Mouse (Mus musculus) forebrain, embryonic 15.5 days (tissue): ENCODE data around the gene Pcif1. TPM values are rescaled to one million over a fixed set of nuclear protein-coding genes. Genes with fewer than 3 reads are reported as not detected.
"Not testable (repeated sequence)": the region's sequence is repeated elsewhere in the genome, so short reads cannot be mapped to it uniquely, and the experiment has no call there.

ENCODE experiments used
- ATAC-seq: fragments of 200-750 bp; cut with Nextera tagmentation; replicated peaks from 2 replicates; pipeline ENCODE4 v1.8.0; 2017; ENCODE audit warnings: mild to moderate bottlenecking, moderate TSS enrichment, moderate library complexity
- H3K27ac ChIP-seq: fragments of 300-500 bp; sonication (generic); replicated peaks from 2 replicates; pipeline ENCODE4 v1.5.1; 2015; ENCODE audit warnings: mild to moderate bottlenecking, inconsistent platforms
- H3K27me3 ChIP-seq: fragments of 300-500 bp; sonication (generic); 2 replicates; pipeline ENCODE4 v1.6.1; 2015; ENCODE audit warnings: inconsistent platforms
- H3K36me3 ChIP-seq: fragments of 300-500 bp; sonication (generic); 2 replicates; pipeline ENCODE4 v1.6.1; 2015; ENCODE audit warnings: mild to moderate bottlenecking, inconsistent platforms
- H3K4me1 ChIP-seq: fragments of 300-500 bp; sonication (generic); 2 replicates; pipeline ENCODE4 v1.6.1; 2015; ENCODE audit warnings: inconsistent platforms
- H3K4me2 ChIP-seq: fragments of 300-500 bp; sonication (generic); replicated peaks from 2 replicates; pipeline ENCODE4 v1.6.1; 2015; ENCODE audit warnings: mild to moderate bottlenecking, inconsistent platforms
- H3K4me3 ChIP-seq: fragments of 300-500 bp; sonication (generic); 2 replicates; pipeline ENCODE4 v1.5.1; 2015; ENCODE audit warnings: mild to moderate bottlenecking, inconsistent platforms
- H3K9ac ChIP-seq: fragments of 300-500 bp; sonication (generic); replicated peaks from 2 replicates; pipeline ENCODE4 v1.6.1; 2015; ENCODE audit warnings: mild to moderate bottlenecking, inconsistent platforms
- H3K9me3 ChIP-seq: fragments of 300-500 bp; sonication (generic); 2 replicates; pipeline ENCODE4 v1.6.1; 2016; ENCODE audit warnings: inconsistent platforms
- WGBS: fragments of 180-500 bp; shearing (Covaris S2); methylation state at CpG from one replicate; pipeline ENCODE4 v1.1.7; 2015; ENCODE audit warnings: mixed read lengths; 5-methylcytosine and 5-hydroxymethylcytosine counted together
- polyA plus RNA-seq: library from polyadenylated mRNA; unstranded; fragments of >200 nt; fragmentation: Nextera tagmentation; extraction: Ambion mirVana; gene quantifications from 2 replicates; pipeline ENCODE4 v1.2.1, GENCODE M21; 2015

Gene Pcif1
- polyA plus RNA-seq, 1 experiment from 2014 or later = 101 TPM

DNA sequence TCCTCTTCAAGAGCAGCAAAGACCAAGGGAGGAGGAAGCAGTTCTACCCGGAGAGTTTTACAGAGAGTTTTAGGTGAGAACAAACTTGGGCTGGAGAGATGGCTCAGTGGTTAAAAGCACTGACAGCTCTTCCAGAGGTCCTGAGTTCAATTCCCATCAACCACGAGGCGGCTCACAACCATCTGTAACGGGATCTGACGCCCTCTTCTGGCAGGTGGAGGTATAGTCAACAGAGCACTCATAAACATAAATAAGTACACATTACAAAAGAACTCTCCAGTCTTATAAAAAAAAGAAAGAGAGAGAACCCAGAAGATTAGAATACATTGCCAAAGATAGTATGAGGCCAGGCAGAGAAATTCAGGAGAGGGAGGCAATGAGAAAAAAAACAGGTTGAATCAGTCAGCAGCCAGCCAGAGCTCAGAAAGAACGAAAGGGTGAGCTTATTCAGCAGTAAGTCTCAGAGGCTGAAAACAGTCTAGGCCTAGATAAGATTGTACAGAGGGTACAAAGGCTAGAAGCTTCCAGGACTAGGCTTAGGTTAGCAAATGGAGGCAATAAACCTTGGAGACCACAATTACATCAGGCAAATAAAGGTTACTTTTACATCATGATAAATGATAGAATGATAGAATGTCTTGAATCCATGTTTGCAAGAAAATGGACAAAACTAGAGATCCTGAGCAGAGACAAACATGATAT lies 7.4 kb upstream of the Pcif1 start:
- Histone ChIP-seq H3K9me3 (no peaks in the 10 kb centered on the region), H3K9ac (no peak overlapping the region), H3K4me2 (no peak overlapping the region), H3K36me3 (no peaks in the 10 kb centered on the region), H3K27ac (no peak overlapping the region), H3K4me3 (no peak overlapping the region), H3K4me1 (no peaks in the 10 kb centered on the region), H3K27me3 (no peaks in the 10 kb centered on the region)
- WGBS = 58% methylated on average over 6 of the region's 6 CpGs
- ATAC-seq = no peak

DNA sequence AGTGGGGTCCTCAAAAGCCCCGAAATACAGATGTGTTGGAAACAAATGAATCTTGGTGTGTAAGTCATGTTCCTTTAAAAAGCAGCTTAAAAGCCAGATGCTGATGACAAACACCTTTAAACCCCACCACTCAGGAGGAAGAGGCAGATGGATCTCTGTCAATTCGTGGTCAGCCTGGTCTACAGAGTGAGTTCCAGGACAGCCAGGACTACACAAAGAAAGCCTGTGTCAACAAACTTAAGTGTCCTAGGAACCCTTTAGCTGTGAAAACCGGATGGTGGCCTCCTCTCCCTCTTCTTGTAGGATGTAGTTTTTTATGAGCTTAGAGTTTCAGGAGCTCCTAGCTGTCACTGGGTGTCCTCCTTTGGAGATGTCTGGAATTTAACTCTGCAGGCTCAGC lies 5.5 kb upstream of the Pcif1 start:
- no peak overlapping the region for H3K27ac ChIP-seq
- WGBS = 76% methylated on average over 3 of the region's 3 CpGs

GRCm38 (mm10) chr2:164874239-164874769 lies 4.8 kb upstream of the Pcif1 start:
- H3K27ac ChIP-seq = no peak overlapping the region
- H3K4me2 ChIP-seq = no peak overlapping the region
- no peak overlapping the region for H3K9ac ChIP-seq
- H3K9me3 ChIP-seq = no peaks in the 10 kb centered on the region
- peaks cover 9% of the 10 kb centered on the region for H3K4me1 ChIP-seq
- H3K36me3 ChIP-seq = no peaks in the 10 kb centered on the region
- no peak overlapping the region for H3K4me3 ChIP-seq
- 45% methylated on average over 1 of the region's 1 CpGs for WGBS
- no peaks in the 10 kb centered on the region for H3K27me3 ChIP-seq
- no peak for ATAC-seq

More for the DNA sequence above, 5.5 kb upstream of the Pcif1 start:
- Histone ChIP-seq H3K4me2 (no peak overlapping the region), H3K4me3 (no peak overlapping the region), H3K9ac (no peak overlapping the region), H3K36me3 (no peaks in the 10 kb centered on the region), H3K27me3 (no peaks in the 10 kb centered on the region), H3K4me1 (peaks cover 7% of the 10 kb centered on the region), H3K9me3 (no peaks in the 10 kb centered on the region)
- ATAC-seq = no peak

GRCm38 (mm10) chr2:164875648-164876047 lies 3.5 kb upstream of the Pcif1 start:
- H3K4me2 ChIP-seq, H3K36me3 ChIP-seq, H3K27ac ChIP-seq, ATAC-seq, H3K27me3 ChIP-seq, H3K9ac ChIP-seq, H3K9me3 ChIP-seq, H3K4me3 ChIP-seq: not testable (repeated sequence)
- WGBS = 57% methylated on average over 2 of the region's 2 CpGs
- peaks cover 16% of the 10 kb centered on the region for H3K4me1 ChIP-seq

DNA sequence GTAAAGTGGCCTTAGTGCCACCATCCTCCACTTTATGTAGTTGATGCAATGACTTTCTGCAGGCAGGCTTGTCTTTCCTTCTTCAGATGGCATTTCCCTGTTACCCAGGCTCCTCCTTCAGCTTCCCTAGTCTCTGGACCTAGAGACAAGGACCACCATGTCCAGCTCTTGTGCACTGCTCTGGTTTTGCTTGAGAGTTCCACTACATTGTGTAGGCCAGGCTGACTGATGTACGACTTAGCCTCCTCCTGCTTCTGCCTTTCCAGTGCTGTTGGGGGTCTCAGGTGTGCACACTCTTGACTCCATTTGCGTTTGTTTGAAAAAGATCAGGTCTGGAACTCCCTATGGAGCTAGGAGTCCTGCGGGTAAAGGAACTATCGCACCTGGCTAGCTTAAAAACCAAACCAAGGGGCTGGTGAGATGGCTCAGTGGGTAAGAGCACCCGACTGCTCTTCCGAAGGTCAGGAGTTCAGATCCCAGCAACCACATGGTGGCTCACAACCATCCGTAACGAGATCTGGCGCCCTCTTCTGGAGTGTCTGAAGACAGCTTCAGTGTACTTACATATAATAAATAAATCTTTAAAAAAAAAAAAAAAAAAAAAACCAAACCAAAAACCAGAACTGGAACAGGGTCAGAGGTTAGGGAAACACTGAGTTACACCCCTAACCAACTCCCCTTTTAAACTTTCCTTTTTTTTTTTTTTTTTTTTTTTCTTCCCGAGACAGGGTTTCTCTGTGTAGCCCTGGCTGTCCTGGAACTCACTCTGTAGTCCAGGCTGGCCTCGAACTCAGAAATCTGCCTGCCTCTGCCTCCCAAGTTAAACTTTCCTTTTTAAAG lies 1.5 kb upstream of the Pcif1 start:
- 73% methylated on average over 11 of the region's 11 CpGs for WGBS
- peak overlapping the region; percentile 97; the same call in 1 of the 2 replicates for H3K4me2 ChIP-seq
- H3K27ac ChIP-seq = peak overlapping the region; percentile 100; the same call in 1 of the 2 replicates
- not testable (repeated sequence) for H3K36me3 ChIP-seq, H3K27me3 ChIP-seq, ATAC-seq, H3K9me3 ChIP-seq, H3K9ac ChIP-seq
- H3K4me1 ChIP-seq = peaks cover 24% of the 10 kb centered on the region
- H3K4me3 ChIP-seq = peak overlapping the region; percentile 93; the same call in 1 of the 2 replicates

DNA sequence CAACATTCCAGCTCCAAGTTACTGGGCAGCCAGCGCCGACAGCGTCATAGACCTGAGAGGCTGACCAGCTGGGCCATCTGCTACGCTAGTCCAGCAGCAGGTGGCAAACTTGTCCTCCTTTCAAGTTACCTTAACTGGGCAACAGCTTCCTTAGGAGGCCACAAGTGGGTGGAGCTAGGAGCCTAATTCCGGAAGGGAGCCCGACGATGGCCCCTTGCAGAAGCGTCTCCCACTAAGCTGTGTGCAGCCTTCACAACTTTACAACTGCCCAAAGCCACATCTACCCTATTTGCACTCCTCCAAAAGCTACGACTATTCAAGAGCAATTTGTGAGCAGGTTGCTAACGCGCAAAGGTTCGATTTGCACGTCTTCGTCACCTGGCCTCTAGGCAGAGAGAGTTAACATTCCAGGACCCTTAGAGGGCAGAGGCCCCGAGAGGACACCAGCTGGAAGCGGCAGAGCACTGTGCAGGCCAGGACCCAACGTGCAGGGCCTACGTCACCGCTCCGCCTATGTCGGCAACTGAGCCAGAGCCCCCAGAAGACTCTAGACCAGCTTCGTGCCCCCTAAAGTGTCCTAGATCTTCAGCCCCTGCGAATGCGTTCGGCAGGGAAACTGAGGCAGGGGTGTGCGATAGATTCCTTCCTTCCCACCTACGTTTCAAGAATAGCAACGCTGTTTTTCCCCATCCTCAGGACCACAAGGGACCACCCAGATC lies 436 bp upstream of the Pcif1 start:
- Histone ChIP-seq H3K9me3 (no peaks in the 10 kb centered on the region), H3K4me1 (peaks cover 26% of the 10 kb centered on the region), H3K4me2 (peak overlapping the region; percentile 97), H3K27me3 (no peaks in the 10 kb centered on the region), H3K9ac (peak overlapping the region; percentile 100), H3K36me3 (peaks cover 11% of the 10 kb centered on the region), H3K4me3 (peak overlapping the region; percentile 93), H3K27ac (peak overlapping the region; percentile 100)
- 2% methylated on average over 28 of the region's 28 CpGs for WGBS
- peak; percentile 47 for ATAC-seq

DNA sequence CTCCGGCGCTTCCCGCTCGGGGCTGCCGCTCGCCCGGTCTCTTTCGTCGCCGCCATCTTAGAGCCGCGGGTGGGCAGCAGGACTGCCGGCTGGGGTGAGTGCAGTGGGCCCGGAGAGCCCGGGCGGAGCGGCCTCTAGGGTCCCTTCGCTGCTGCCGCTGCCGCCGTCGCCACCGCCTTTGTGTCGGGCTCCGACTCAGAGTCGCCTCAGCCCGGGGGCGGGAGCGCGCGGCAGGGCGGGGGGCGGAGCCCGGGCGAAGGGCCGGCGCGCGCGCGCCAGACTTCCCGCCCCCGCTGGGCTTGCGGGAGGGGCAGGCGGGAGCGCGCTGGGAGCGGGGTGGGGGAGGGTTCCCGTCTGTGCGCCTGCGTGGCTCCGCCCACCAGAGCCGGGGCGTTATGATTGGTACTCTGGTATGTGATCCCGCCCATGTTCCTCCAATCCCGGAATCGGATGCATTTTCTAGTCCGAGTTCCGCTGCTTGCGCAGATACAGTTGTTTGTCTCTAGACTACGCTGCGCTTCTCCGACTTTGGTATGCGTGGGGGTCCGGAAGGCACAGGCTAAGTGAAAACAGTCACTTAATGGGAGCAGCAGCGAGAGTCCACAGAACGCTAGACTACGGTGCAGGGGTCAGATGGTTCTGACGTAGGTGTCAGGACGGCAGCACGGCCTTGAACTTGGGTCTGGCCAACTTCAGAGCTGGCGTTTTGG lies 619 bp downstream of the Pcif1 start:
- ATAC-seq = peak; percentile 90
- Histone ChIP-seq H3K4me2 (peak overlapping the region; percentile 97), H3K9me3 (no peaks in the 10 kb centered on the region), H3K27me3 (no peaks in the 10 kb centered on the region), H3K4me1 (peaks cover 26% of the 10 kb centered on the region), H3K36me3 (peaks cover 20% of the 10 kb centered on the region), H3K27ac (peak overlapping the region; percentile 100), H3K4me3 (peak overlapping the region; percentile 93), H3K9ac (peak overlapping the region; percentile 100)
- WGBS = under 1% methylated on average over 72 of the region's 72 CpGs

DNA sequence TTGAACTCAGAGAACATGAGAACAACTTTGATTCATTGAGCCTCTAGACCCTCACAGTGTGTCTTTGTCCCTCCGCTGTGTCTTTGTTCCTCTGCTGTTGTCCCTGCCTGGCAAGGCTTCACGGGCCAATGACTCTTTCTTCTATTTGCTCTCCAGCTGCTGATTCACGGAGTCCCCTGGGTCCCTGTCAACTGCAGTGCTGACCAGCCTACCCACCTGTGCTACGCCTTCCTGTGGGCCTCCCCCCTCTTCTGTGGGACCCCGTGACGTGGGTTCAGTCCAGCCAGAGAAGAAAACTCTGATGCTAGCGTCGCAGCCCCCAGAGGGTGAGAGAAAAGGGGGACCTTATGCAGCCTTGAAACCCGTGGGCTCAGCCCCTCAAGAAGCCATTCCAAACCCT lies 3.5 kb downstream of the Pcif1 start:
- H3K36me3 ChIP-seq = peaks cover 49% of the 10 kb centered on the region
- H3K4me2 ChIP-seq = no peak overlapping the region
- H3K4me1 ChIP-seq = peaks cover 33% of the 10 kb centered on the region
- H3K27ac ChIP-seq = no peak overlapping the region; the same call in 1 of the 2 replicates
- WGBS = 35% methylated on average over 9 of the region's 9 CpGs
- ATAC-seq = no peak
- no peaks in the 10 kb centered on the region for H3K9me3 ChIP-seq
- 0 out of 2 replicates have a peak overlapping the region, but pooled peaks have one; percentile 3 for H3K9ac ChIP-seq
- no peaks in the 10 kb centered on the region for H3K27me3 ChIP-seq
- H3K4me3 ChIP-seq = no peak overlapping the region

GRCm38 (mm10) chr2:164885788-164886187 lies 6.7 kb downstream of the Pcif1 start:
- Histone ChIP-seq H3K36me3 (peaks cover 81% of the 10 kb centered on the region), H3K27ac (peak overlapping the region; percentile 39), H3K4me3 (no peak overlapping the region), H3K4me2 (no peak overlapping the region), H3K9me3 (no peaks in the 10 kb centered on the region), H3K4me1 (peaks cover 16% of the 10 kb centered on the region), H3K27me3 (no peaks in the 10 kb centered on the region), H3K9ac (no peak overlapping the region)
- ATAC-seq = no peak
- WGBS = 52% methylated on average over 7 of the region's 7 CpGs

DNA sequence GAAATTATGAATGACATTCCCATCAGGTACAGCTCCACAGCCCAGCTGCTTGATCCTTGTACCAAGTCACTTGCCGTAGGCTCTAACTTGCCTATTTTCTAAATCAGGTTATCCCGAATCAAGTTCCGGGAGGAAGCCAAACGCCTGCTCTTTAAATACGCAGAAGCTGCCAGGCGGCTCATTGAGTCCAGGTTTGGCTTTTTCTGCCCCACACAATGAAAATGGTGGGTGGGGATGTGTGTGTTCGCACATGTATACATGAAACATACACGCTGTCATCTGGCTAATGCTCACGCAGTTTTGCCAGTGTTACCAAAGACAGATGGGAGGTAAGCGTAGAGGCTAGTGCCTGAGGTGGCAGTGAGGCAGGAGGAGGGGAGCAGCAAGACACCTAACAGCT lies 7.5 kb downstream of the Pcif1 start:
- Histone ChIP-seq H3K4me2 (no peak overlapping the region), H3K27ac (peak overlapping the region; percentile 39; the same call in 1 of the 2 replicates), H3K9me3 (no peaks in the 10 kb centered on the region), H3K27me3 (no peaks in the 10 kb centered on the region), H3K36me3 (peaks cover 89% of the 10 kb centered on the region), H3K4me3 (no peak overlapping the region), H3K4me1 (peaks cover 12% of the 10 kb centered on the region), H3K9ac (no peak overlapping the region)
- WGBS = 92% methylated on average over 10 of the region's 10 CpGs
- ATAC-seq = no peak

DNA sequence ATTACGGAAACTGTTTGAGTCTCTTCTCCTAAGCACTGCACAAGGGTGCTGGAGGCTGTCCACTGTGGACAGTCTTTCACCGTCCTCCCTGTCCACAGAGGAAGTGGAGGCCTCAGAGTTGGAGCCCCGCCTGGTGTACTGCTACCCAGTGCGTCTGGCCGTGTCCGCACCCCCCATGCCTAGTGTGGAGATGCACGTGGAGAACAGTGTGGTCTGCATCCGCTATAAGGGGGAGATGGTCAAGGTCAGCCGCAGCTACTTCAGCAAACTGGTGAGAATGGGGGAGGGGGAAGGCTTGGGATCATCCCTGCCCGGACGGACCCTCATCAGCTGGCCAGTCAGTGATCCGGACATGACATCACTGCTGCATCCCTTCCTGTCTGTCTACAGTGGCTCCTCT lies 9.9 kb downstream of the Pcif1 start:
- Histone ChIP-seq H3K36me3 (peaks cover 99% of the 10 kb centered on the region), H3K9me3 (no peaks in the 10 kb centered on the region), H3K27me3 (no peaks in the 10 kb centered on the region), H3K27ac (no peak overlapping the region), H3K4me1 (peaks cover 7% of the 10 kb centered on the region), H3K9ac (no peak overlapping the region), H3K4me3 (no peak overlapping the region), H3K4me2 (no peak overlapping the region)
- WGBS = 91% methylated on average over 12 of the region's 12 CpGs
- no peak for ATAC-seq
